Mouse (Mus musculus) myocyte (in vitro differentiated cells): Measurements from ENCODE around the gene Ddx20. TPM values are rescaled to one million over a fixed set of nuclear protein-coding genes. Genes with fewer than 3 reads are reported as not detected.

Experiments used
- H3K27me3 ChIP-seq: one replicate; pipeline ENCODE4 v1.6.1; 2011; ENCODE audit not compliant: control insufficient read depth, insufficient read depth, insufficient read length
- H3K36me3 ChIP-seq: one replicate; pipeline ENCODE4 v1.6.1; 2011; ENCODE audit not compliant: control insufficient read depth, insufficient read depth
- H3K4me2 ChIP-seq: one replicate; pipeline ENCODE4 v1.6.1; 2011; ENCODE audit warnings: low read depth, control low read depth
- H3K4me3 ChIP-seq: one replicate; pipeline ENCODE4 v1.5.1; 2011; ENCODE audit warnings: mild to moderate bottlenecking, control low read depth, moderate library complexity
- H3K79me2 ChIP-seq: one replicate; pipeline ENCODE4 v1.6.1; 2011; ENCODE audit not compliant: control insufficient read depth, insufficient read depth
- H3ac ChIP-seq: one replicate; pipeline ENCODE4 v1.6.1; 2011; ENCODE audit not compliant: control insufficient read depth, insufficient read length
- CEBPB ChIP-seq: IDR thresholded peaks from 2 replicates; pipeline ENCODE4 v1.6.1; 2011; ENCODE audit warnings: mild to moderate bottlenecking, moderate library complexity; ENCODE audit not compliant: poor library complexity, insufficient read depth, severe bottlenecking
- E2F4 ChIP-seq: IDR thresholded peaks from one replicate; pipeline ENCODE4 v1.6.1; 2011; ENCODE audit warnings: mild to moderate bottlenecking, control low read depth, moderate library complexity; ENCODE audit not compliant: insufficient read depth
- MAX ChIP-seq: IDR thresholded peaks from one replicate; pipeline ENCODE4 v1.6.1; 2011; ENCODE audit warnings: low read depth, mild to moderate bottlenecking, control low read depth
- MYOD1 ChIP-seq, 3 experiments: IDR thresholded peaks; one replicate each; pipeline ENCODE4 v1.6.1; 2011; ENCODE audit warnings: control low read depth in 2 of 3, low read depth in 2 of 3, mild to moderate bottlenecking in 2 of 3, moderate library complexity in 1 of 3; ENCODE audit not compliant: insufficient read length in 2 of 3, control insufficient read depth in 1 of 3
- MYOG ChIP-seq, 3 experiments: IDR thresholded peaks; one replicate each; pipeline ENCODE4 v1.6.1; 2011; ENCODE audit warnings: control low read depth in 2 of 3, low read depth in 2 of 3, mild to moderate bottlenecking in 2 of 3; ENCODE audit not compliant: insufficient read length in 2 of 3, control insufficient read depth in 1 of 3, insufficient read depth in 1 of 3
- POLR2A ChIP-seq: IDR thresholded peaks from one replicate; pipeline ENCODE4 v1.6.1; 2011; ENCODE audit warnings: low read depth, mild to moderate bottlenecking, control low read depth, moderate library complexity; ENCODE audit not compliant: insufficient read length
- POLR2AphosphoS2 ChIP-seq: IDR thresholded peaks from one replicate; pipeline ENCODE4 v1.6.1; 2011; ENCODE audit warnings: low read depth, control low read depth; ENCODE audit not compliant: insufficient read length
- REST ChIP-seq: IDR thresholded peaks from one replicate; pipeline ENCODE4 v1.6.1; 2011; ENCODE audit warnings: mild to moderate bottlenecking, control low read depth, moderate library complexity; ENCODE audit not compliant: insufficient read depth, insufficient read length
- SRF ChIP-seq: IDR thresholded peaks from one replicate; pipeline ENCODE4 v1.6.1; 2011; ENCODE audit warnings: low read depth; ENCODE audit not compliant: control insufficient read depth, insufficient read length
- TCF12 ChIP-seq: IDR thresholded peaks from one replicate; pipeline ENCODE4 v1.6.1; 2011; ENCODE audit warnings: mild to moderate bottlenecking, control low read depth; ENCODE audit not compliant: poor library complexity, insufficient read depth, severe bottlenecking
- TCF3 ChIP-seq: IDR thresholded peaks from one replicate; pipeline ENCODE4 v1.6.1; 2011; ENCODE audit warnings: low read depth, control low read depth; ENCODE audit not compliant: insufficient read length
- USF1 ChIP-seq: IDR thresholded peaks from one replicate; pipeline ENCODE4 v1.6.1; 2011; ENCODE audit warnings: low read depth, mild to moderate bottlenecking, control low read depth, moderate library complexity
- polyA plus RNA-seq: library from polyadenylated mRNA; unstranded; fragments of >200 nt; fragmentation: generic; extraction: Trizol; gene quantifications from one replicate; pipeline ENCODE4 v1.2.1, GENCODE M21; 2012; ENCODE audit warnings: missing spikeins

Ddx20 gene
- polyA plus RNA-seq, 1 experiment, result 7.5 TPM

GRCm38 (mm10) chr3:105699241-105699933 lies 12.0 kb upstream of the Ddx20 start:
- H3K79me2 ChIP-seq, result no peaks in the 10 kb centered on the region
- no peak overlapping the region for H3K4me3 ChIP-seq
- H3K36me3 ChIP-seq, result no peaks in the 10 kb centered on the region
- H3ac ChIP-seq, result no peak overlapping the region
- no peak for TF ChIP-seq MYOD1 (IDR thresholded peaks at IDR 0.05; ENCODE audit: control insufficient read depth in 1 of 3, insufficient read length in 2 of 3, low read depth in 2 of 3)
- no peak for TF ChIP-seq TCF12
- TF ChIP-seq MAX, result no peak
- TF ChIP-seq E2F4, result no peak
- TF ChIP-seq TCF3, result no peak
- TF ChIP-seq SRF, result no peak
- TF ChIP-seq REST, result no peak
- TF ChIP-seq USF1, result no peak
- TF ChIP-seq POLR2A, result no peak
- no peak for TF ChIP-seq MYOG (IDR thresholded peaks at IDR 0.05; ENCODE audit: control insufficient read depth in 1 of 3, insufficient read depth in 1 of 3, insufficient read length in 2 of 3, low read depth in 2 of 3)
- H3K4me2 ChIP-seq, result no peak overlapping the region
- peaks cover 8% of the 10 kb centered on the region for H3K27me3 ChIP-seq

DNA sequence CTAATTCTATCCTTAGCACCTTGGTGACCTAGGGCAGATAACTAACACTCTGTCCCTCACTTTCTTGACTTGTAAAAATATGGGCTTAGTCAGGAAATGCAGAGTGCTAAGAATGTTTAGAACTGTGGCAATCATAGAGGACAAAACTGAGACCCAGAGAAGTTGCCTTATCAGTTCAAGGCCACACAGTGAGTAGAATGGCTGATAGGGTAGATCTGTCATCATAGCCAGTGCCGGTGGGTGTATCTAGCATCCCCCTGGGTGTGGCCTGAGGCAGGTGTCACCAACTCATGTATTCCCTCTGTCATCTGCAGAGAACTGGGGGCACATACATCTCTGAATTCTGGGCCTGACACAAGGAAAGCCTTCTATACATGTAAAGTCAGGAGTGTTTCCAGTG lies 10.9 kb upstream of the Ddx20 start:
- TF ChIP-seq REST, result no peak
- no peak overlapping the region for H3ac ChIP-seq
- H3K4me2 ChIP-seq, result no peak overlapping the region

DNA sequence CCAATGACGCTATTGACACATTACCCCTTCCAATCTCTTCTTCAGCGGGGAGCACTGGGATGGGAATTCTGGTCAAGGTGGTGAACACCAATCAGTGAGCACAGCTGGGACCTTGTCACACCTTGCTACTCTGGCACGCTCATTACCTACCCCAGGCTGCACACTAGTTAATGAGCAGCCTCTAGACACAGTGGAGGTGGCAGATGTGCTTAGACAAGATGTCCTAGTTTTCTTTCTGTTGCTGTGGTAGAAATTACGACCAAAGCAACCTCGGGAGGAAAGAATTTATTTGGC lies 9.7 kb upstream of the Ddx20 start:
- Histone ChIP-seq H3K79me2 (no peaks in the 10 kb centered on the region), H3K36me3 (no peaks in the 10 kb centered on the region), H3K27me3 (peaks cover 21% of the 10 kb centered on the region), H3K4me3 (no peak overlapping the region), H3K4me2 (no peak overlapping the region), H3ac (no peak overlapping the region)
- TF ChIP-seq MAX (no peak), TCF3 (no peak), CEBPB (no peak), REST (no peak), E2F4 (no peak), MYOG (IDR thresholded peaks at IDR 0.05; ENCODE audit: control insufficient read depth in 1 of 3, insufficient read depth in 1 of 3, insufficient read length in 2 of 3, low read depth in 2 of 3) (no peak), POLR2AphosphoS2 (no peak), SRF (no peak), USF1 (no peak), TCF12 (no peak), POLR2A (no peak), MYOD1 (IDR thresholded peaks at IDR 0.05; ENCODE audit: control insufficient read depth in 1 of 3, insufficient read length in 2 of 3, low read depth in 2 of 3) (no peak)

More for the DNA sequence above, 10.9 kb upstream of the Ddx20 start:
- Histone ChIP-seq H3K36me3 (no peaks in the 10 kb centered on the region), H3K79me2 (no peaks in the 10 kb centered on the region), H3K4me3 (no peak overlapping the region), H3K27me3 (peaks cover 18% of the 10 kb centered on the region)

DNA sequence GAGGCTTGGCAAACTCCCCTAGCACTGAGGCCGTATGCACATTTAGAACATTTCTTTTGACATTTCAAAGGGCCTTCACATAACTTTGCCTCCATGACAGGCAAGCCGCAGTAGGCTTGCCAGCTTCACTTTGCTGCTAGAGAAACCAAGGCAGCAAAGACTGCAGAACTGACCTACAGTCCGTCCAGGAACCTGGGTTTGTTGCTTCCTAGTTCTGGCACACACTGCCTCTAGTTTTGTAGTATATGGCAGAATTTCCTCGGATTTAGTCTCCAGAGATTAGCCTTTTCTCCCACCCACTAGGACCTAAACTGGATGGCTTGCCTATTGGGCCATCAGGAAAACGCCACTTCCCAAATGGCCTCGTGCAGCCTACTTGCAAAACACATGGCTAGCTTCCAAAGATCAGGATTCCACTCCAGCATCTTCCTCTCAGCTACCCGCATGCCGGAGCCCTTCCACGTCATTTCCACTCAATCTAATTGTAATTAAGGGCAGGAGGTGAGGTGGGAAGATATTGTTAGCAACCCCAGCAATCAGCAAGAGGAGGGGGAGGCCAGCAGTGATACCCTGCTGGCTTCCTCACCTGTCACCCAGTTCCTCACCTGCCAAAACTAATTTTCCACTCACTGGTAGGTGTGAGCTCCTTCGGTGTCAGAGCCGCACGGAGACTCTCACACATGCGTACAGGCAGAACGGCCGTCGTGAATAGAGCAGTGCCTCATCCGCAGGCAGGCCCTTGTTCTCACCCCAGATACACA lies 9.2 kb upstream of the Ddx20 start:
- no peak for TF ChIP-seq SRF
- TF ChIP-seq TCF12, result no peak
- TF ChIP-seq POLR2A, result no peak
- no peak for TF ChIP-seq POLR2AphosphoS2
- TF ChIP-seq E2F4, result no peak
- Histone ChIP-seq H3K36me3 (no peaks in the 10 kb centered on the region), H3K4me2 (peak overlapping the region; percentile 27), H3ac (no peak overlapping the region), H3K4me3 (no peak overlapping the region), H3K27me3 (peaks cover 21% of the 10 kb centered on the region), H3K79me2 (no peaks in the 10 kb centered on the region)

DNA sequence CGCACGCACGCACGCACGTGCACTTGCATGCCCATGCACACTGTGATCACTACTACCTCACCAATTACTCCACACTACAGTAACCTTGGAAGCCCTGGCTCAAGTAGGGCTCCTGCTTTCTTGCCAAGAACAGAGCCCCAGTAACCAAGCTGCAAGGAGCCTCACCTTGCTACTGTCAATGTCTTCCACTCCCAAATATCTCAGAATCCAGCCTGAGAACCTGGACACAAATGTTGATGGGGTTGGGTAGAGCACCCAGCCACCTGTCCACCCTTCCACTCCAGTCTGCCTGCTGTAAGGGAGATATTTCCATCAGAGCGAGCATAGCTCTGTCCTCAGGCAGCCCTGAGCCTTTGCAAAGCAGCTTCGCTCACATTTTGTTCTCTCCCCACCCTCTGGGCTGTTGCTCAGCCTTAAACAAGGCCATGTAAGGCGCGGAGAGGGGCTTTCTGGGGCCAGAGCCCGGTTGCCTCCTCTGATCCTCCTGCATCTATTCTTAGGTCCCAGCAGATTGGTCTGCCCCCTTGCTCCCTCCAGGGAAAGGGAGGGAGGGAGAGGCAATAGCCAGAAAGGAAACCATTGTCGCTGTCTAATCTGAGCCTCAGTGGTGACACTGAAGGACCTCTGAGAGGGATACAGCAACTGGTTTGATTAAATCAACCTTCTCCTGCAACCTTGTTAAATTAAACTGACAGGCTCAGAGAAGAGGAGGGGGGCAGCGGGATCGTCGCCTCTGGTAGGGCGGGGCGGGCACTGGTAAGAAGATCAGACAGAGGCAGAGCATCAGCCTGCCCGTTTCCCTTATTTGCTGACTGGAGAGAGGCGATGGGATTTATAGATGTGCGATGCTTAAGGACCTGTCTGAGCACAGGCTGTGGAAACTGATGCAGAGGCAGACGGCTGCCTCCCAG lies 8.4 kb upstream of the Ddx20 start:
- Histone ChIP-seq H3K27me3 (peaks cover 21% of the 10 kb centered on the region), H3K79me2 (no peaks in the 10 kb centered on the region), H3K4me3 (no peak overlapping the region), H3ac (no peak overlapping the region), H3K36me3 (no peaks in the 10 kb centered on the region), H3K4me2 (peak overlapping the region; percentile 27)
- TF ChIP-seq MAX (no peak), E2F4 (no peak), POLR2AphosphoS2 (no peak), TCF12 (no peak), MYOG (IDR thresholded peaks at IDR 0.05; ENCODE audit: control insufficient read depth in 1 of 3, insufficient read depth in 1 of 3, insufficient read length in 2 of 3, low read depth in 2 of 3) (no peak), POLR2A (no peak), CEBPB (no peak), REST (no peak), TCF3 (no peak), MYOD1 (IDR thresholded peaks at IDR 0.05; ENCODE audit: control insufficient read depth in 1 of 3, insufficient read length in 2 of 3, low read depth in 2 of 3) (no peak), SRF (no peak), USF1 (no peak)
